Mouse (Mus musculus) liver, embryonic 18 days (tissue): Measurements from ENCODE around the gene Rnase10. TPM values are rescaled to one million over a fixed set of nuclear protein-coding genes. Genes with fewer than 3 reads are reported as not detected.

Experiments used
- polyA plus RNA-seq: library from polyadenylated mRNA; depleted of rRNA; stranded (reverse); fragments of >200 nt; gene quantifications from 2 replicates; pipeline ENCODE4 v1.2.3, GENCODE M21; 2012; rRNA removed

Gene Rnase10
- polyA plus RNA-seq: 0.02 and 0.05 TPM in 2 replicates

DNA sequence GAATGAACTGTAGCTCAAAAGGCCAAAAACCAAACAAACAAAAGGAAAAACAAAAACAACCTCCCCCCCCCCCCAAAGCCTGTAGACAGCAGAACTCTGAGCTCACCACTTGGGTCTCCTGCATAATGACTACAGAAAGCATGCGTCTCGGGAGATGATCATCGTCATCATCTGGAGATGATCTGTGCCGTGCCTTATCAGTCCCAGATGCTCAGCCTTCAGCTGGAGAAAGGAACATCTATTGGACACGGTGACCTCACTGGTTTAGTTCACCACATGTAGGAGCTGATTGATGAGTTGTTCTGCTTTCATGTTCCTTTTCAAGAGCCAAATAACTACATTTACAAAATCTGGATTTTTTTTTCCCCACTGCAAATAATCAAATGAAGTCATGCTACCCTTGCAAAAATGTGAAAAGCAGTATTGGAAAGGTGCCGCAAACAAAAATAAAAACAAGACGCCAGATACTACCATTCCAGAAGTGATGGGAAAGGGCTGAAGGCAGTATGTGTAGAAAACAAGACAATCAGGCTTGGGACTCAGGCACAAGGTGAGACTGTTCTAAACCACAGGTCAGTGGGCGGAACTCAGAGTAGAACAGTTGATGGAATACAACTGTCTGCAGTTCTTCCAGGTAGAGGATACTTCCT lies at the start of gene Rnase10:
TSS of gene Rnase10 (plus strand) at position 600 of the 650 bp plus-strand sequence.

DNA sequence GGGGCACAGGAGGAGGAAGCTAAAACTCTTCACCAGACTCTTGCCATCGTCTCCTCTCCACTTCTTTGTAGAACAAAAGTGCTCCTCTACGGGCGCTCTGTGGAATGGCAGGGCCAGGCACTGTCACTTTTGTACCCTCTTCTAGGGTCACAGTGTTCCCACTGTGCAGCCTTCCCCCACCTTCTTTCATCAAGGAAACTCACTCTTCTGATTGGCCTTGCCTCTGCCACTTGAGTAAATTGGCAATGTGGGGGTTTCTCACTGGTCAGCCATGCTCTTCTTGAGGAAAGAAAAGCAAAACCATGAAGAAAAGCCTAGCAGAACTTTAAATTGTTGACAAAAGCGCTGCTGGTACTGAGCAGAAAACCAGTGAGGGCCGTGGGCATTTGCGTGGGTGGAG lies 34.2 kb downstream of the Rnase10 start, which contains the start of gene Rnase9:
TSS of gene Rnase9 (minus strand) at position 101 of the 400 bp plus-strand sequence.

DNA sequence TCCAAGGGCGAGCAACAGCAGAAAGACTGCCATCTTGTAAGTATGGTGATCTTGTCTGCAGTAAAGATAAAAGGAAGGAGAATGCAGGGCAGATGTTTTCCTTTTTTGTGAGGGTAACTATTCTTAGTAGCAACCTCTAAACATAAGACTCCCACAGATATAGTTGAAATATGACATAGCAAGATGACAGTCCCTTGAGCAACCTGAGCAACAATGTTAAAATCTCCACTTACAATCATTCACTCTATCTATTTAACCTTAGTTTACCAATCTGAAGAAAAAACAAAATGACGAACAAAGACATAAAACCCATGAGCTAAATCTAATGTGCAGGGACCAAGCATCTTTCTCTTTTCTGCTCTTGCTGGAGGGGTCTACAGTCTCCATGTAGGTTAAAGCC lies 42.5 kb downstream of the Rnase10 start, which contains the start of gene Rnase11:
TSS of gene Rnase11 (minus strand) at position 101 of the 400 bp plus-strand sequence.

DNA sequence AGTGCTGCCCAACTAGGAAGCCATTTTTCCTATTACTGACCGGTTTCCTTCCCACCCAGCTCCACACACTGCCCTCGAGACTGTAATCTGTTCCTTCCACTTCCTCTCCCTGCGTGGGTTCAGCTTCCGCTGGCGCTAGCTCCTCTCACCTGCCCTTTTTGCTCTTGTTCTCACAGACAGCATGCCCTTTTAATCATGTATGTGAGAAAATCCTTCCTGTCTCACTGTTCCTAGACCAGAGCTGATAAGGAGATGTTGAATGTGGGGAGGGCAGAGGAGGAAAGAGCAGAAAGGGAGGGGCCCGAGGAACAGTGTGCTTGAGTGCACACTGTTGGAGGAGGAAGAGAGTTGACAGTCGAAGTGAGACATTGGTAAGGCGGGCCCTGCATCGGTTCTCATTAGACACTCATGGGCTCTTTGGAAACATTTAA lies 49.9 kb downstream of the Rnase10 start, which contains the start of gene Rnase12:
TSS of gene Rnase12 (minus strand) at position 261 of the 431 bp plus-strand sequence.

Other genes starting within 250 kb of the Rnase10 start
- 15.8 and 17.7 TPM in 2 replicates for gene Ttc5, start 222.2 kb upstream of the Rnase10 start, polyA plus RNA-seq
- not detected in 2 replicates for gene Ccnb1ip1, start 200.0 kb upstream of the Rnase10 start, polyA plus RNA-seq
- 26.4 and 32.7 TPM in 2 replicates for gene Parp2, start 199.9 kb upstream of the Rnase10 start, polyA plus RNA-seq
- 5.7 and 6.0 TPM in 2 replicates for gene Tep1, start 137.2 kb upstream of the Rnase10 start, polyA plus RNA-seq
- gene Klhl33, start 110.2 kb upstream of the Rnase10 start, polyA plus RNA-seq: 0.11 and 0.28 TPM in 2 replicates
- gene Osgep, start 82.9 kb upstream of the Rnase10 start, polyA plus RNA-seq: 40.4 and 47.9 TPM in 2 replicates
- gene Apex1, start 82.8 kb upstream of the Rnase10 start, polyA plus RNA-seq: 44.1 and 50.6 TPM in 2 replicates
- 35.0 and 41.2 TPM in 2 replicates for gene Pip4p1, start 76.9 kb upstream of the Rnase10 start, polyA plus RNA-seq
- gene Pnp, start 76.7 kb upstream of the Rnase10 start, polyA plus RNA-seq: 121 and 139 TPM in 2 replicates
- 103 and 127 TPM in 2 replicates for gene Gm49342, start 63.2 kb upstream of the Rnase10 start, polyA plus RNA-seq
- 6.7 and 8.1 TPM in 2 replicates for gene Pnp2, start 51.8 kb upstream of the Rnase10 start, polyA plus RNA-seq
- not detected in 2 replicates for gene Rnase9, start 34.1 kb downstream of the Rnase10 start, polyA plus RNA-seq
- 0.06 TPM in 1 of 2 replicates, not detected in the other for gene Rnase11, start 42.4 kb downstream of the Rnase10 start, polyA plus RNA-seq
- 1.3 and 1.7 TPM in 2 replicates for gene Rnase12, start 49.9 kb downstream of the Rnase10 start, polyA plus RNA-seq
- not detected in 2 replicates for gene Olfr750, start 66.7 kb downstream of the Rnase10 start, polyA plus RNA-seq
- gene Rnase4, start 83.3 kb downstream of the Rnase10 start, polyA plus RNA-seq: 29.7 and 48.3 TPM in 2 replicates
- 11.6 and 17.1 TPM in 2 replicates for gene Ang, start 83.4 kb downstream of the Rnase10 start, polyA plus RNA-seq
- gene Eddm3b, start 106.7 kb downstream of the Rnase10 start, polyA plus RNA-seq: not detected in 2 replicates
- gene Rnase6, start 116.2 kb downstream of the Rnase10 start, polyA plus RNA-seq: 2.6 and 4.3 TPM in 2 replicates
- 0.07 and 0.82 TPM in 2 replicates for gene Rnase1, start 139.0 kb downstream of the Rnase10 start, polyA plus RNA-seq
- not detected in 2 replicates for gene Rnase2b, start 154.5 kb downstream of the Rnase10 start, polyA plus RNA-seq
- gene Ang2, start 191.4 kb downstream of the Rnase10 start, polyA plus RNA-seq: not detected in 2 replicates
- gene Ear14, start 195.6 kb downstream of the Rnase10 start, polyA plus RNA-seq: not detected in 2 replicates
- gene Rnase2a, start 248.4 kb downstream of the Rnase10 start, polyA plus RNA-seq: not detected in 2 replicates